Comparison of ENCODE assay signal across 10 mouse cellular contexts in genomic region chr4:55623151-55623760, GRCm38 (mm10).
A peak's percentile ranks its signal among the peaks of the same experiment; 100 is the strongest.
DNase-seq lines count a peak whose midpoint lies in the region; ATAC-seq and TF ChIP-seq lines count a peak whose summit lies in the region.
"Had no signal": no experiment of that assay in that cellular context is flagged by ENCODE, and none has a peak within 500 bp of the region (broad histone marks: within the 10 kb centered on the region; RNA-seq: fewer than 3 reads in every experiment).

No protein-coding gene starts in this region.

- no peak for TF ChIP-seq CTCF in layer of hippocampus, adult 2 months (conservative IDR thresholded peaks at IDR 0.05)

- H3K27ac ChIP-seq in layer of hippocampus, adult 2 months: 0 out of 2 replicates have a peak overlapping the region, but pooled peaks have one; percentile 23
- H3K27ac ChIP-seq: embryonic facial prominence, embryonic 12.5 days had no signal

- DNase-seq in layer of hippocampus, adult 2 months (ENCODE audit: low spot score in 2 of 2): no peak
- no peak for DNase-seq in layer of hippocampus, adult 18-20 months (ENCODE audit: low spot score in 2 of 2)
- DNase-seq in adrenal gland, postnatal 36 days: peak; percentile 38 to 51
- DNase-seq in heart, postnatal 36 days: peak; percentile 57 to 63
- no peak for DNase-seq in thymus, postnatal 4 days
- no peak for DNase-seq in urinary bladder, adult 2 months (ENCODE audit: low spot score)
- no peak for DNase-seq in cerebellum, adult 9-11 months

- intact Hi-C loops in heart, postnatal 36 days (cut with DNase I): no loop called here

- peak; percentile 98 for ATAC-seq in monocyte, adult 5-6 weeks (replicated peaks; ENCODE audit: insufficient number of reproducible peaks, low FRiP score, low TSS enrichment, poor library complexity, severe bottlenecking)
- ATAC-seq: Patski had no signal

- H3K4me3 ChIP-seq in layer of hippocampus, adult 2 months: no peak overlapping the region
- H3K4me3 ChIP-seq: embryonic facial prominence, embryonic 12.5 days had no signal

Comparison
In these comparisons a context has a peak if more than half of its experiments do, and no peak if none do; other contexts are left out.
1. DNase-seq: peak in adrenal gland, postnatal 36 days (2 of 2) and heart, postnatal 36 days (2 of 2); none in layer of hippocampus, adult 2 months (0 of 2), layer of hippocampus, adult 18-20 months (0 of 2), thymus, postnatal 4 days (single experiment), urinary bladder, adult 2 months (single experiment) and cerebellum, adult 9-11 months (single experiment).